Mouse (Mus musculus) C2C12 (cell line): ENCODE measurements around the gene Rrp12. TPM values are rescaled to one million over a fixed set of nuclear protein-coding genes. Genes with fewer than 3 reads are reported as not detected.
"Not testable (repeated sequence)": the region's sequence is repeated elsewhere in the genome, so short reads cannot be mapped to it uniquely, and the experiment has no call there.

Experiments
- H3K27me3 ChIP-seq: one replicate; pipeline ENCODE4 v1.6.1; 2011; ENCODE audit not compliant: control insufficient read depth, insufficient read depth, insufficient read length
- H3K36me3 ChIP-seq: one replicate; pipeline ENCODE4 v1.6.1; 2011; ENCODE audit not compliant: control insufficient read depth, insufficient read depth
- H3K4me3 ChIP-seq: one replicate; pipeline ENCODE4 v1.5.1; 2011; ENCODE audit warnings: mild to moderate bottlenecking, control low read depth; ENCODE audit not compliant: poor library complexity, insufficient read depth, severe bottlenecking
- H3K79me2 ChIP-seq: one replicate; pipeline ENCODE4 v1.6.1; 2011; ENCODE audit not compliant: control insufficient read depth, insufficient read depth
- H3K79me3 ChIP-seq: one replicate; pipeline ENCODE4 v1.6.1; 2011; ENCODE audit warnings: low read depth, control low read depth
- H3ac ChIP-seq: one replicate; pipeline ENCODE3; 2011; ENCODE audit warnings: low read depth; ENCODE audit not compliant: control insufficient read depth, insufficient read length
- CEBPB ChIP-seq: IDR thresholded peaks from one replicate; pipeline ENCODE4 v1.6.1; 2011; ENCODE audit warnings: low read depth, mild to moderate bottlenecking, control low read depth, moderate library complexity
- CTCF ChIP-seq: IDR thresholded peaks from one replicate; pipeline ENCODE4 v1.5.1; 2011; ENCODE audit not compliant: control insufficient read depth, insufficient read depth, insufficient read length
- FOSL1 ChIP-seq: IDR thresholded peaks from one replicate; pipeline ENCODE4 v1.8.0; 2011; ENCODE audit warnings: mild to moderate bottlenecking, low read length; ENCODE audit not compliant: poor library complexity, insufficient read depth, severe bottlenecking
- MAX ChIP-seq: IDR thresholded peaks from one replicate; pipeline ENCODE4 v1.6.1; 2011; ENCODE audit warnings: mild to moderate bottlenecking, control low read depth
- MYOD1 ChIP-seq: IDR thresholded peaks from one replicate; pipeline ENCODE4 v1.6.1; 2011; ENCODE audit warnings: low read depth; ENCODE audit not compliant: control insufficient read depth, insufficient read length
- MYOG ChIP-seq: IDR thresholded peaks from one replicate; pipeline ENCODE4 v1.6.1; 2011; ENCODE audit not compliant: control insufficient read depth, insufficient read length; ENCODE audit errors: extremely low read depth
- USF1 ChIP-seq: IDR thresholded peaks from one replicate; pipeline ENCODE4 v1.6.1; 2011; ENCODE audit warnings: low read depth, mild to moderate bottlenecking, control low read depth, moderate library complexity
- polyA plus RNA-seq: library from polyadenylated mRNA; unstranded; fragments of >200 nt; fragmentation: generic; extraction: Trizol; gene quantifications from one replicate; pipeline ENCODE4 v1.2.1, GENCODE M21; 2012; ENCODE audit warnings: missing spikeins

Gene Rrp12
- polyA plus RNA-seq, 1 experiment = 33.6 TPM

- Histone ChIP-seq H3K79me2 (peaks cover 9% of the 10 kb centered on the region), H3K79me3 (no peaks in the 10 kb centered on the region), H3K4me3 (no peak overlapping the region), H3K36me3 (peaks cover 82% of the 10 kb centered on the region), H3K27me3 (no peaks in the 10 kb centered on the region), H3ac (no peak overlapping the region)
- no peak for TF ChIP-seq MAX
- TF ChIP-seq CEBPB = no peak
- TF ChIP-seq FOSL1 = no peak
- TF ChIP-seq CTCF = no peak
- no peak for TF ChIP-seq MYOG
- no peak for TF ChIP-seq MYOD1
- no peak for TF ChIP-seq USF1
Observed at GRCm38 (mm10) chr19:41888191-41888590, 7.8 kb downstream of the Rrp12 start.

- Histone ChIP-seq H3K79me3 (no peaks in the 10 kb centered on the region), H3K79me2 (no peaks in the 10 kb centered on the region), H3K27me3 (no peaks in the 10 kb centered on the region), H3K4me3 (no peak overlapping the region), H3ac (no peak overlapping the region), H3K36me3 (peaks cover 75% of the 10 kb centered on the region)
- TF ChIP-seq MYOG (no peak), CTCF (no peak), CEBPB (no peak)
Observed at GRCm38 (mm10) chr19:41883882-41884281, 12.1 kb downstream of the Rrp12 start.

GRCm38 (mm10) chr19:41881842-41882241 lies 14.1 kb downstream of the Rrp12 start:
- Histone ChIP-seq H3K79me2 (no peaks in the 10 kb centered on the region), H3K4me3 (no peak overlapping the region), H3K27me3 (no peaks in the 10 kb centered on the region), H3K36me3 (peaks cover 68% of the 10 kb centered on the region), H3ac (no peak overlapping the region), H3K79me3 (no peaks in the 10 kb centered on the region)
- TF ChIP-seq CTCF (no peak), MAX (no peak), USF1 (no peak), CEBPB (no peak), FOSL1 (no peak), MYOD1 (no peak), MYOG (no peak)

GRCm38 (mm10) chr19:41874356-41874755 lies 21.6 kb downstream of the Rrp12 start:
- Histone ChIP-seq H3K36me3 (peaks cover 65% of the 10 kb centered on the region), H3K79me3 (no peaks in the 10 kb centered on the region), H3K79me2 (no peaks in the 10 kb centered on the region), H3K4me3 (no peak overlapping the region), H3ac (no peak overlapping the region), H3K27me3 (no peaks in the 10 kb centered on the region)
- TF ChIP-seq CEBPB (no peak), USF1 (no peak), MYOD1 (no peak), MYOG (no peak), MAX (no peak), CTCF (no peak), FOSL1 (no peak)

- Histone ChIP-seq H3K36me3 (peaks cover 76% of the 10 kb centered on the region), H3K79me2 (no peaks in the 10 kb centered on the region), H3K27me3 (no peaks in the 10 kb centered on the region), H3K79me3 (no peaks in the 10 kb centered on the region), H3ac (no peak overlapping the region), H3K4me3 (no peak overlapping the region)
- TF ChIP-seq CTCF = no peak
- no peak for TF ChIP-seq CEBPB
- TF ChIP-seq MYOG = no peak
Observed at GRCm38 (mm10) chr19:41872285-41872684, 23.7 kb downstream of the Rrp12 start.

GRCm38 (mm10) chr19:41869946-41870345 lies 26.0 kb downstream of the Rrp12 start:
- H3K79me2 ChIP-seq, H3K4me3 ChIP-seq, H3ac ChIP-seq, H3K79me3 ChIP-seq, H3K27me3 ChIP-seq: not testable (repeated sequence)
- H3K36me3 ChIP-seq = peaks cover 76% of the 10 kb centered on the region
